Mouse (Mus musculus) liver, postnatal 0 days (tissue): ENCODE measurements around the gene Gabrb2. TPM values are rescaled to one million over a fixed set of nuclear protein-coding genes. Genes with fewer than 3 reads are reported as not detected.
A peak's percentile ranks its signal among the peaks of the same experiment; 100 is the strongest.

Experiments used
- ATAC-seq: fragments of 200-750 bp; cut with Nextera tagmentation; 2 replicates; pipeline ENCODE4 v1.8.0; 2017; ENCODE audit warnings: mild to moderate bottlenecking, moderate library complexity
- DNase-seq: peaks from one replicate; pipeline ENCODE4 v3.0.0-alpha.2; 2016
- H3K27ac ChIP-seq: fragments of 300-500 bp; sonication (generic); 2 replicates; pipeline ENCODE4 v1.5.1; 2014; ENCODE audit warnings: antibody characterized with exemption, moderate library complexity, mild to moderate bottlenecking, low read depth
- H3K27me3 ChIP-seq: fragments of 300-500 bp; sonication (generic); 2 replicates; pipeline ENCODE4 v1.6.1; 2014; ENCODE audit warnings: low read length, control low read depth, mixed read lengths; ENCODE audit not compliant: insufficient read depth
- H3K36me3 ChIP-seq: fragments of 300-500 bp; sonication (generic); replicated peaks from 2 replicates; pipeline ENCODE4 v1.6.1; 2014; ENCODE audit warnings: mild to moderate bottlenecking, control low read depth, low read length, moderate library complexity, mixed read lengths; ENCODE audit not compliant: insufficient read depth
- H3K4me1 ChIP-seq: fragments of 300-500 bp; sonication (generic); 2 replicates; pipeline ENCODE4 v1.6.1; 2014; ENCODE audit warnings: antibody characterized with exemption, mild to moderate bottlenecking, control low read depth; ENCODE audit not compliant: insufficient read depth
- H3K4me2 ChIP-seq: fragments of 300-500 bp; sonication (generic); 2 replicates; pipeline ENCODE4 v1.6.1; 2014; ENCODE audit warnings: low read depth, mild to moderate bottlenecking, low read length, moderate library complexity, mixed read lengths
- H3K4me3 ChIP-seq: fragments of 300-500 bp; sonication (generic); 2 replicates; pipeline ENCODE4 v1.5.1; 2014; ENCODE audit warnings: low read depth, low read length
- H3K9ac ChIP-seq: fragments of 300-500 bp; sonication (generic); replicated peaks from 2 replicates; pipeline ENCODE4 v1.6.1; 2014; ENCODE audit warnings: mild to moderate bottlenecking, moderate library complexity
- H3K9me3 ChIP-seq: fragments of 300-500 bp; sonication (generic); 2 replicates; pipeline ENCODE4 v1.6.1; 2016; ENCODE audit warnings: mild to moderate bottlenecking, control low read depth, low read length, mixed read lengths
- CTCF ChIP-seq: sonication (generic); IDR thresholded peaks from 2 replicates; pipeline ENCODE4 v1.5.1; 2016; ENCODE audit warnings: antibody characterized with exemption, low read depth
- EP300 ChIP-seq: IDR thresholded peaks from 2 replicates; pipeline ENCODE4 v1.6.1; 2016; ENCODE audit warnings: antibody characterized with exemption, low read depth, mild to moderate bottlenecking
- WGBS: fragments of 180-500 bp; shearing (Covaris S2); extraction: QIAGEN DNeasy Blood & Tissue Kit; methylation state at CpG from one replicate; pipeline ENCODE4 v1.1.7; 2014; ENCODE audit not compliant: insufficient replicate concordance; 5-methylcytosine and 5-hydroxymethylcytosine counted together
- polyA plus RNA-seq: library from polyadenylated mRNA; unstranded; fragments of >200 nt; fragmentation: Nextera tagmentation; extraction: Ambion mirVana; gene quantifications from 2 replicates; pipeline ENCODE4 v1.2.1, GENCODE M21; 2015

The Gabrb2 gene
- not detected in 2 replicates for polyA plus RNA-seq

DNA sequence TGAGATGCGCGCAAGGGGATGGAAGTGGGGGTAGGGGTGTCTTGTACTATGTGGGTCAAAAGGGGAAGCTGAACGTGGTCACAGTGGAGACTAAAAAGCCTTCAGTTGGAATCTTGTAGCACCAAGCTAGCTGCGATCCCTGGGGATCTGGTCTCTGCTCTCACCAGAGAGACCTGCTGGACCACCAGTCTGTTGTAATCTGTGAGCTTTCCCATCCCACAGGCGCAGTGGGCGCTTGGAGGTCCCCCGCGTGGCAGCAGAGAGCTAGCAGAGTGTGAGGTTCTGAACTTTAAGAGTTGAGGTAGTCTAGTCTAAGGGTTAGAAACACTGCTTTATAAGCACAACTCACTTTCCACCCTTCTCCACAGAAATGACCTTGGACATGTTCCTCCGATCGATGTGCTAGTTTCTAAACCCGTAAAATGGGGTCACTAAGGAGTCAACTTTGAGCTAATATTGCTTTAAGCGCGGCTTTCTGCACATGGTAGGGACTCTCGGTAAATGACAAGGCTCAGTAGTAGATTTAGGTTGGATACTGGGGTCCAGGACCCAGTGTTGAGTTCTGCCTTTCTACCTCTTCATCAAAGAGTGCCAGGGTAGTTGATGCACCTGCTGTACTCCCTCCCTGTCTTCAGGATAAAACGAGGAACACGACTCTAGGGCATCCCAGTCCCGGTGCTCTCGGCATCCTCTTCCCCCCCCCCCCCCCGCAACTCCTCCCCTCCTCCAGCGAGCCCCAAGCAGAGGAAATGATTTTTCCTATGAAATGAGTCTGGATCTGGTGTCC is at the start of gene Gabrb2:
TSS of gene Gabrb2 (plus strand) at position 762 of the 787 bp plus-strand sequence.
- Histone ChIP-seq H3K9ac (no peak within 1 kb of the TSS), H3K27me3 (peaks cover 11% of the 10 kb centered on the region), H3K9me3 (no peaks in the 10 kb centered on the region), H3K27ac (no peak within 1 kb of the TSS), H3K4me3 (no peak within 1 kb of the TSS; the same call in 1 of the 2 replicates), H3K4me1 (no peaks in the 10 kb centered on the region), H3K36me3 (no peaks in the 10 kb centered on the region), H3K4me2 (peak within 1 kb of the TSS; percentile 63)
- WGBS: 30% methylated on average over 18 of the region's 20 CpGs
- TF ChIP-seq CTCF (no peak), EP300 (no peak)
- DNase-seq (no peak), ATAC-seq (no peak)

DNA sequence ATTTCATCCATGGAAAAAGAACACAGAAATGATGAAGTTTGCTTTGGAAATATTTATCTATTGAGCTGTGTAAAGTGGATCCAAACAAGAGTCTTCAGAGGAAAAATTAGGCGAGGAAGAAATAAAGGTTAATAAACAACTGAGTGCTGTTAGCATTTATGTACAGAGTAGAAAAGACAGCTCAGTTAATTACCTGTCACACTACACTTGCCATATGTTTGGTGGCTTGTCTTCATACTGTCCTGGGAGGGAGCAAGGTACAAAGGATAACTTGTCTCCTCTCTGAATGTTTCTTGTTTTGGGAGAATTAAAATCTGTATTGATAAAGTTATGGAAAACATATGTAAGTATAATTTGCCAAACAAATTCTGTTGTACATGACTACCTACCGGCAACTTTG is 40.6 kb upstream of the Gabrb2 start:
- H3K36me3 ChIP-seq: no peaks in the 10 kb centered on the region
- no peak overlapping the region for H3K4me3 ChIP-seq
- H3K27me3 ChIP-seq: no peaks in the 10 kb centered on the region
- DNase-seq: no peak
- H3K9me3 ChIP-seq: no peaks in the 10 kb centered on the region
- H3K9ac ChIP-seq: no peak overlapping the region
- no peak overlapping the region for H3K27ac ChIP-seq
- H3K4me2 ChIP-seq: no peak overlapping the region
- no peak for TF ChIP-seq CTCF
- no peak for TF ChIP-seq EP300
- no peak for ATAC-seq
- H3K4me1 ChIP-seq: no peaks in the 10 kb centered on the region
- 70% methylated on average over 2 of the region's 2 CpGs for WGBS

DNA sequence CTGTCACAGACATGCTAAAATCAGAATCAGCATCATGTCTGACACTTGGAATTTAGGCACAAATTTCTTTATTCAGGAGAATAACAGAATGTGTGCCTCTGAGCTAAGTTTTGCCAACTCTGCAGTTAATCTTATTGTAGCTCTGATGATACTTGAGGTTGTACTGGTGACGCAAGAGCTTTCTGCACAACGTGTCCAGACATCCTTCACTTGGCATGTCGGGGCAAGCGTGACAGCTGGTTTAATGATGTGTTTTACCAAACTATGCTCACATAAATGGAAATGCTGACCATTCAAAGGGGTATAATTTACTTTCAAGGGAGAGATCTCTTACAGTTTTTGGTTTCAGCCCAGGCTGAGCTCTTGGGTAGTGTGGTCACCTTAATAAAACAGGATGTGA is 33.1 kb upstream of the Gabrb2 start:
- TF ChIP-seq CTCF: no peak
- no peak for TF ChIP-seq EP300
- H3K9me3 ChIP-seq: no peaks in the 10 kb centered on the region
- no peak overlapping the region for H3K4me2 ChIP-seq
- WGBS: 65% methylated on average over 4 of the region's 4 CpGs
- H3K27ac ChIP-seq: no peak overlapping the region
- no peaks in the 10 kb centered on the region for H3K36me3 ChIP-seq
- DNase-seq (no peak), ATAC-seq (no peak)
- no peak overlapping the region for H3K4me3 ChIP-seq
- H3K27me3 ChIP-seq: no peaks in the 10 kb centered on the region
- H3K4me1 ChIP-seq: no peaks in the 10 kb centered on the region
- H3K9ac ChIP-seq: no peak overlapping the region

DNA sequence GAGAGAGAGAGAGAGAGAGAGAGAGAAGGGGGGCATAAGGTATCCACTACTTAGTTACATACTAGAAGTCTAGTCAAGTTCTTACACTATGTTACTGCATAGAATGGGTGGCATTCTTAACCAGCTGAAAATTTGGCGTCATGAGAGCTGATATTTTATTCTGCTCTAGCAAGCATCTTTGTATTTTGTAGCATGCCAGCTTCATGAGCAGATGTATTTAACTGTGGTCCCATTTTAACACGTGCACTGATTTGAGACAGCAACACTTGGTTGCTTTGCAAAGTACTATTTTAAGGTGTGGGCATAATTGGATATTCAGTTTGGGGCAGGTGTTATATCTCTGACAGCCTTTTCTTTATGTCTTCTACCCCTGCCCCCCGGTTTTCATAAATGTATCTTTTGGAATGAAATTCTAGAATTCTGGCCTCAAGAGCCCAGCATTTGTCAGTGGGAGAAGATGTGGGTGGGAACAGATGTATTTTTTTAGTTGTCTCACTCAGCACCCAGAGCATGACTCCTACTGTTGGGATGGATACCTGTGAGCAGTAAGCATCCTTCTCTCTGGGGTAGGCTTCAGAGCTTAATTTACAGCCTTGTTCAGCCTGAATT is 28.8 kb upstream of the Gabrb2 start:
- no peaks in the 10 kb centered on the region for H3K36me3 ChIP-seq
- H3K27ac ChIP-seq: no peak overlapping the region
- no peaks in the 10 kb centered on the region for H3K9me3 ChIP-seq
- DNase-seq (no peak), ATAC-seq (no peak)
- no peak overlapping the region for H3K4me3 ChIP-seq
- 50% methylated on average over 3 of the region's 3 CpGs for WGBS
- H3K27me3 ChIP-seq: no peaks in the 10 kb centered on the region
- TF ChIP-seq CTCF (no peak), EP300 (no peak)
- no peak overlapping the region for H3K4me2 ChIP-seq
- H3K4me1 ChIP-seq: no peaks in the 10 kb centered on the region
- H3K9ac ChIP-seq: no peak overlapping the region

DNA sequence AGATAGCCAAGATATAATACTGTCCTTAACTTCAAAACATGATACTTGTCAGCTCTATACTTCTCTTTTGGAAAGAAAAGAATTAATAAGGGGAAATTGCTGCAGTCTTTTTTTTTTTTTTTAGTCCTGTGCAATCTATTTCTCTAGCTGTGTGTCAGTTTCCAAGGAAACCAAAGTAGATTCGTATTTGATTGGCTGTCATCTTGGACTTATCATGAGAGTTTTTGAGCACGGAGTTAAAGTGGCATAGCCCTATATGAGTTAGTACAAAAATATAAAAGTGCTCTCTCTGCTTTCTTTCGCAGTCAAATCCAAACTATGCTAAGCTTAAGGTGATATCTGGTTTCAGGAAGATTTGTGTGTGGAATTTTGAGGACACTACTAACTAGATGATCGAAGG is 26.1 kb upstream of the Gabrb2 start:
- Histone ChIP-seq H3K27me3 (no peaks in the 10 kb centered on the region), H3K9ac (no peak overlapping the region), H3K36me3 (no peaks in the 10 kb centered on the region), H3K4me2 (no peak overlapping the region), H3K9me3 (no peaks in the 10 kb centered on the region), H3K4me3 (no peak overlapping the region), H3K4me1 (no peaks in the 10 kb centered on the region), H3K27ac (no peak overlapping the region)
- DNase-seq (no peak), ATAC-seq (no peak)
- WGBS: 63% methylated on average over 4 of the region's 4 CpGs
- TF ChIP-seq EP300 (no peak), CTCF (no peak)

DNA sequence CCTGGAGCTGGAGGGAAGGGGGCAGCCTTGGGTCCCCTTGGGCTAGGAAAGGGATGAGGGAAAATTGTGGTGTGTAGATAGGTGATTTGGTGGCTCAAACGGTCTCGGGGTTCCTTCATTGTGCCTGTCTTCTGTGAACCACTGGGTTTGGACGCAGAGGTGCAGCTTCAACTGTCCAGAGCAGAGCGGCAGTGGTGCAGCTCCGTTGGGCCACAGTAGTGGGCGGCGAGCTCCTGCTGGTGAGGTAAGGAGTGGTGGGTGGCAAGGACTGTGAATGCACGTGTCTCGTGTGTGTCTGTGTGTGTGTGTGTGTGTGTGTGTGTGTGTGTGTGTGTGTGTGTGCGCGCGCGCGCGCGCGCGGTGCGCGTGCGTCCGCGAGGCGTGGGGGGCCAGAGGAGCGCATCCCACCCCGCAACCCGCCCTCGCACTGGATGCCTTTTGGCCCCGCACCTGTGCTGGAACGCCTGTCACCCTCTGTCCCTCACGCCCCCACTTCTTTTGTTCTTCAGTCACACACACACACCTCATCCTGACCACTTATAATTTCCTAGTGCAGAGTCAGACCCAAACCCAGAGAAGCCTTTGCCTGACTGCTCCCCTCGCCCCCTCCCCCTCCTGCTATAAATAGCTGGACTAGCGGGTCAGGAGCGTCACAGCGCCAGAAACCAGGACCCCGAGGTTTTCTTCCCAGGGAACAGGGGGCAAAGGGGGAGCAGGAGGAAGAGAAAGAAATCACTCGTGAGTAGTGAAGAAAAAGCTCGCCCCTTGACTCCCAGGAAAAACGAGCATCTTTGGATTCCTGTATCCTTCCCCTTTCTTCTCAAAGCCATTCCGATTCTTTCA is 455 bp downstream of the Gabrb2 start:
- 3% methylated on average over 24 of the region's 40 CpGs for WGBS
- no peaks in the 10 kb centered on the region for H3K36me3 ChIP-seq
- ATAC-seq: no peak
- no peak overlapping the region for H3K9ac ChIP-seq
- no peak for TF ChIP-seq CTCF
- no peak for TF ChIP-seq EP300
- no peak overlapping the region for H3K4me3 ChIP-seq
- H3K4me2 ChIP-seq: peak overlapping the region; percentile 63
- no peak for DNase-seq
- no peaks in the 10 kb centered on the region for H3K9me3 ChIP-seq
- H3K27me3 ChIP-seq: peaks cover 11% of the 10 kb centered on the region
- H3K4me1 ChIP-seq: no peaks in the 10 kb centered on the region
- no peak overlapping the region for H3K27ac ChIP-seq
